Comparison of ENCODE assay signal across 7 mouse cellular contexts in genomic region chrX:169085871-169086270, GRCm38 (mm10).
DNase-seq lines count a peak whose midpoint lies in the region; ATAC-seq lines count a peak whose summit lies in the region.

No protein-coding gene starts in this region.

- DNase-seq in 3T3-L1 (ENCODE audit: low read depth, low spot score) (peak; percentile 61), 416B (ENCODE audit: low read depth) (peak; percentile 62)
- peak; percentile 5 to 7 for DNase-seq in adrenal gland, postnatal 4 days (ENCODE audit: low spot score in 2 of 2)
- DNase-seq in kidney, postnatal 14 days = peak; percentile 54
- peak; percentile 39 to 71 for DNase-seq in lung, adult 18-20 months
- peak; percentile 58 for DNase-seq in right cerebral cortex, postnatal 4 days

- peak; percentile 73; the same call in 1 of the 2 replicates for ATAC-seq in erythroblast, adult 5-6 weeks (replicated peaks; ENCODE audit: low FRiP score, poor library complexity, severe bottlenecking)

Comparison
In these comparisons a context has a peak if more than half of its experiments do, and no peak if none do; other contexts are left out.
1. Peak in every context shown above with its lines: DNase-seq and ATAC-seq.
2. DNase-seq: peak in every context shown above with its lines; median percentile 62 in 416B; 61 in 3T3-L1; 58 in right cerebral cortex, postnatal 4 days; 55 in lung, adult 18-20 months; 54 in kidney, postnatal 14 days; 6 in adrenal gland, postnatal 4 days.